Mouse (Mus musculus) induced T-regulatory cell, adult 2 months (primary cell): ENCODE measurements around the gene Twnk.
A peak's percentile ranks its signal among the peaks of the same experiment; 100 is the strongest.

ENCODE experiments used
- DNase-seq: peaks from one replicate; pipeline ENCODE4 v3.0.0-alpha.2; 2012; ENCODE audit warnings: low read depth

Twnk gene

DNA sequence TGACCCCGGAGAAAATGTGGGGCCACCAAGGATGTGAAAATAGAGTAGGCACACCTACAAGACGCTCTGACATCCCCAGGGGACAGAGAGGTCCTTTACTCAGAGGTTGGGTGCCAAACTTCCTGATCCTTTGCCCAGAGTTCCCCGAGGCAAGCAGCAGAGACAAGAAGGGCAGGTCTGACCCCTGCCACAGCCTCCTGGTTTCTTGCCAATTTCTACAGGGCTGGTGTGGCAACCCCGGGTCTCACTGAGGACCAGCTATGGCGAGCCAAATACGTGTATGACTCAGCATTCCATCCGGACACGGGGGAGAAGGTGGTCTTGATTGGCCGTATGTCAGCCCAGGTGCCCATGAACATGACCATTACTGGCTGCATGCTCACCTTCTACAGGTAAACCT lies 44.1 kb downstream of the Twnk start:
- no peak for DNase-seq

- no peak for DNase-seq
Measured at GRCm38 (mm10) chr19:45053451-45053850, 48.0 kb downstream of the Twnk start.

DNA sequence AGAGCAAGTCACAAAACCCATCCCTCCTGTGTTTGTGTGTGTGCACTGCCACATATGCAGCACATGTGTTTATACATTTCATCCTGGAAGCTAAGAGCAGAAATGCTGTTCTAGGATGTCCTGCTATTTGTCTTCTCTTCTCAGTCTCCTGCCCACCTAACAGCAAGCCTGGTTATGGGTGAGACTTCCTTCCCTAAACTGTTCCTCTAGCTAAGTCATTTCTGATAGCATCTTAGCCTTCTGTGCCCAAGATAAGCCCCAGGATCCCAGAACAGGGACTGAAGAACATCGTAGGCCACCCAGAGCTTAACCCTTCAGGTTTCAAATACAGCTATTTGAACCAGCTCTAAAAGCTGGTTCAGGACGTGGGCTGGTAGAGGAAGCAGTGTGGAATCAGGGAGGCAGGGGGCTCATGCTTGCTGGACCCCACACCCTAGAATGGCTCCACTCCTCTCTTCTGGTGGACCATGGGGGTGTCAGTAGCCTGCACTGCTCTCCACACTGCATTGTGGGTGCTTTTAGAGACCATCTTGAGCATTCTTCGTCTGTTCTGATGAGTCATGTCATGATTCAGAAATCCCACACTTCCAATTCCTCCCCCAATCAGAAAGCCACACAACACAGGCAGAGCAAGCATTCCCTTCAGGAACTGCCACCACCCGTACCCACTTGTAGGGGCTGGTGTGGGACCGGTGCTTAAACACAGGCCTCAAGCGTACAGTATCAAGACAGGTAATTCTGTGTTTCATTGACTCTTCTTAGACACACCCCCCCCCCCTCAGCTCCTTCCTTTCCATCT lies 49.6 kb downstream of the Twnk start:
- DNase-seq: no peak

DNA sequence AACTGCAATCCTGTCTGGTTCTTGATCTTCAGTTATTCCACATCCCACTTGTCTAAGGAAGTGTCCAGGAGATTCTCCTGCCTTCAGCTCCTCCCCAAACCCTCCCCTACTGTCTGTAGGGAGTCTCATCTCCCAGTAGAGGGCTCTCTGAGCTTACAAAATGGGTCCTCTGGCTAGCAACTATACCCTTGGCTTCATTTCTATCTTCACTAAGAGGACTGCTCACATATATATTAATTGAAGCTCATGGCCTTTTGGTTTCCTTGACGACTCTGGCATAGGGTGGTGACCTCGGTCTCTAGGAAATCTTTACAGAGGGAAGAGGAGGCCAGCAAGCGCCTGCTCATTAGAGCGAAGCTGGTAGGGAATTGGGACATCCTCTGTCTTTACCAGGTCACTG lies 50.9 kb downstream of the Twnk start:
- DNase-seq: peak; percentile 69

GRCm38 (mm10) chr19:45056908-45057698 lies 51.6 kb downstream of the Twnk start:
- peak; percentile 47 for DNase-seq

DNA sequence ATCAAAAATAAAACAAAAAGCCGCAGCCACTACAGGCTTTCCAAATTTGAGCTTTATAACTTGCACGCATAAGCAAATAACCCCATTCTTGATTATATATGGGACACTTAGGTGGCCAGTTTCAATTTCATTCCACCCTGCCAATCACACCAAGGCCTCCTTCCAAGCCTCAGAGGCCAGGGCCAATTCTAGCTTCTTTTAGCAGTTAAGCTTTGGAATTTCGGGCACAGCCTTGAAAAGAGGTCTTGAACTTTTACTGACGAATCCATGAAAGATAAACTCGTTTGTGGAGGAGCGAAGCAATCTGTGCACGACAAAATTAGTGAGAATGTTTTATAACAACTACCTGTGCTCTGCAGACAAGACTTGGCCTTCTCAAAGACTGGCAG lies 52.3 kb downstream of the Twnk start:
- no peak for DNase-seq

- DNase-seq: peak; percentile 99
Measured at GRCm38 (mm10) chr19:45058113-45058839, 52.8 kb downstream of the Twnk start.

DNA sequence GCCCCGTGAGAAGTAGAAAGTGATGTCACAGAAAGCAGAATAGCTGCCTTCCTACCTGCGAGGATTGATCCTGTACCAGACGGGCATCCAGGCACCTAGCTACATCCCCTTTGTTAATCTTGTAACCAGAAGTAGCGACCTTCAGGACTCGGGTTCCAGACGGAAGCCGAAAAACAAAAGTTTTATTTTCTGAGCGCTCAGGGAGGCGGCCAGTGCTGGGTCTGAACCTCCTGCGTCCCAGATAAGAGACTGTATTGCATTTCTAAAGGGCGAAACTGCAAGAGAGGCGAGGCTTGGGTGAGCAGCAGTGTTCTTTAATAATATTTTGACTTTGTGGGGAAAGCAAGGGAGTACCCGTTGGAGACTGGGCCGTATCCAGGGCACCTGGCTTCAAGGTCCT lies 53.4 kb downstream of the Twnk start:
- DNase-seq: no peak
